Mouse (Mus musculus) heart, postnatal 25 days (tissue): ENCODE measurements at regions not wholly inside any gene's neighbourhood (a gene's known extent, or its start where the extent isn't known, plus 50 kb on each side); places are given as distances from the start of the nearest gene placed in this dataset.
"Not testable (repeated sequence)": the region's sequence is repeated elsewhere in the genome, so short reads cannot be mapped to it uniquely, and the experiment has no call there.

ENCODE experiments used
- DNase-seq: peaks from one replicate; pipeline ENCODE4 v3.0.0; 2022; ENCODE audit warnings: low spot score
- intact Hi-C: fragments of 180-260 bp; cut with DNase I; formaldehyde crosslinking; loops from one replicate; pipeline ENCODE4 v1.15.1; 2025

GRCm38 (mm10) chr3:109224526-109224925 is 101.6 kb downstream of the Slc25a24 start:
- no peak for DNase-seq
- intact Hi-C loops, result no loop called here

GRCm38 (mm10) chr3:109234275-109234674 is 106.2 kb upstream of the Vav3 start:
- intact Hi-C loops, result no loop called here
- DNase-seq, result no peak

GRCm38 (mm10) chr3:109236918-109237317 is 103.5 kb upstream of the Vav3 start:
- DNase-seq, result no peak
- intact Hi-C loops, result no loop called here

- intact Hi-C loops, result no loop called here
- no peak for DNase-seq
Observed at GRCm38 (mm10) chr3:109243491-109243890, 97.0 kb upstream of the Vav3 start.

GRCm38 (mm10) chr3:109248801-109249200 is 91.7 kb upstream of the Vav3 start:
- intact Hi-C loops, result loop anchor here (5.0 kb wide), 1 partner anchor 46 kb away; no protein-coding TSS in a partner anchor
- DNase-seq, result no peak

GRCm38 (mm10) chr3:109249359-109249758 is 91.1 kb upstream of the Vav3 start:
- intact Hi-C loops, result loop anchor here (5.0 kb wide), 1 partner anchor 47 kb away; no protein-coding TSS in a partner anchor
- no peak for DNase-seq

- intact Hi-C loops, result loop anchor here (5.0 to 10.0 kb wide), 3 partner anchors 48 to 85 kb away; no protein-coding TSS in a partner anchor
Observed at GRCm38 (mm10) chr3:109249989-109250388, 90.5 kb upstream of the Vav3 start.

GRCm38 (mm10) chr3:109251716-109252115 is 88.7 kb upstream of the Vav3 start:
- no peak for DNase-seq
- intact Hi-C loops, result loop anchor here (5.0 to 10.0 kb wide), 2 partner anchors 56 to 83 kb away; no protein-coding TSS in a partner anchor

More at GRCm38 (mm10) chr3:109249989-109250388, 90.5 kb upstream of the Vav3 start:
- no peak for DNase-seq

GRCm38 (mm10) chr3:109254001-109254630 is 86.3 kb upstream of the Vav3 start:
- intact Hi-C loops, result loop anchor here (5.0 to 10.0 kb wide), 2 partner anchors 53 to 81 kb away; no protein-coding TSS in a partner anchor
- DNase-seq, result no peak

GRCm38 (mm10) chr3:109254957-109255356 is 85.5 kb upstream of the Vav3 start:
- DNase-seq, result peak; percentile 53
- intact Hi-C loops, result loop anchor here (5.0 to 10.0 kb wide), 2 partner anchors 52 to 80 kb away; no protein-coding TSS in a partner anchor

GRCm38 (mm10) chr3:109256723-109257122 is 83.7 kb upstream of the Vav3 start:
- intact Hi-C loops, result loop anchor here (10.0 kb wide), 1 partner anchor 78 kb away; no protein-coding TSS in a partner anchor
- no peak for DNase-seq

GRCm38 (mm10) chr3:109266947-109267346 is 73.5 kb upstream of the Vav3 start:
- intact Hi-C loops, DNase-seq: not testable (repeated sequence)

GRCm38 (mm10) chr3:109270783-109271182 is 69.7 kb upstream of the Vav3 start:
- no peak for DNase-seq
- intact Hi-C loops, result no loop called here

- no peak for DNase-seq
- intact Hi-C loops, result no loop called here
Observed at GRCm38 (mm10) chr3:109273074-109273801, 67.2 kb upstream of the Vav3 start.

- DNase-seq, result no peak
- intact Hi-C loops, result no loop called here
Observed at GRCm38 (mm10) chr3:109273802-109274155, 66.7 kb upstream of the Vav3 start.

GRCm38 (mm10) chr3:109279086-109279485 is 61.4 kb upstream of the Vav3 start:
- intact Hi-C loops, result no loop called here
- DNase-seq, result peak; percentile 54

- intact Hi-C loops, result no loop called here
- DNase-seq, result peak; percentile 74
Observed at GRCm38 (mm10) chr3:109286590-109286989, 53.9 kb upstream of the Vav3 start.
